Mouse (Mus musculus) lung, embryonic 14.5 days (tissue): ENCODE data around the gene Tmie. TPM values are rescaled to one million over a fixed set of nuclear protein-coding genes. Genes with fewer than 3 reads are reported as not detected.

Source experiments
- ATAC-seq: fragments of 200-750 bp; cut with Nextera tagmentation; 2 replicates; pipeline ENCODE4 v1.8.0; 2017; ENCODE audit warnings: mild to moderate bottlenecking, moderate TSS enrichment, moderate library complexity; ENCODE audit not compliant: insufficient read depth
- DNase-seq: peaks from one replicate; pipeline ENCODE4 v3.0.0-alpha.2; 2015
- H3K27ac ChIP-seq: fragments of 300-500 bp; sonication (generic); 2 replicates; pipeline ENCODE4 v1.5.1; 2014; ENCODE audit warnings: low read depth, mild to moderate bottlenecking, moderate library complexity
- H3K27me3 ChIP-seq: fragments of 300-500 bp; sonication (generic); 2 replicates; pipeline ENCODE4 v1.6.1; 2014; ENCODE audit warnings: low read length, control low read depth; ENCODE audit not compliant: insufficient read depth
- H3K36me3 ChIP-seq: fragments of 300-500 bp; sonication (generic); 2 replicates; pipeline ENCODE4 v1.6.1; 2014; ENCODE audit warnings: control low read depth; ENCODE audit not compliant: insufficient read depth
- H3K4me1 ChIP-seq: fragments of 300-500 bp; sonication (generic); 2 replicates; pipeline ENCODE4 v1.6.1; 2014; ENCODE audit warnings: antibody characterized with exemption, control low read depth; ENCODE audit not compliant: insufficient read depth
- H3K4me2 ChIP-seq: fragments of 300-500 bp; sonication (generic); 2 replicates; pipeline ENCODE4 v1.6.1; 2014; ENCODE audit warnings: mild to moderate bottlenecking
- H3K4me3 ChIP-seq: fragments of 300-500 bp; sonication (generic); 2 replicates; pipeline ENCODE4 v1.5.1; 2014; ENCODE audit warnings: low read depth, low read length
- H3K9ac ChIP-seq: fragments of 300-500 bp; sonication (generic); 2 replicates; pipeline ENCODE4 v1.6.1; 2014
- H3K9me3 ChIP-seq: fragments of 300-500 bp; sonication (generic); 2 replicates; pipeline ENCODE4 v1.6.1; 2016; ENCODE audit warnings: low read depth, low read length, control low read depth
- CTCF ChIP-seq: IDR thresholded peaks from 2 replicates; pipeline ENCODE4 v1.5.1; 2016; ENCODE audit warnings: antibody characterized with exemption, low read depth
- WGBS: fragments of 180-500 bp; shearing (Covaris S2); extraction: QIAGEN DNeasy Blood & Tissue Kit; methylation state at CpG from one replicate; pipeline ENCODE4 v1.1.7; 2014; 5-methylcytosine and 5-hydroxymethylcytosine counted together
- polyA plus RNA-seq: library from polyadenylated mRNA; unstranded; fragments of >200 nt; fragmentation: Nextera tagmentation; extraction: Ambion mirVana; gene quantifications from 2 replicates; pipeline ENCODE4 v1.2.1, GENCODE M21; 2014

Tmie gene
- 0.21 and 0.31 TPM in 2 replicates for polyA plus RNA-seq

DNA sequence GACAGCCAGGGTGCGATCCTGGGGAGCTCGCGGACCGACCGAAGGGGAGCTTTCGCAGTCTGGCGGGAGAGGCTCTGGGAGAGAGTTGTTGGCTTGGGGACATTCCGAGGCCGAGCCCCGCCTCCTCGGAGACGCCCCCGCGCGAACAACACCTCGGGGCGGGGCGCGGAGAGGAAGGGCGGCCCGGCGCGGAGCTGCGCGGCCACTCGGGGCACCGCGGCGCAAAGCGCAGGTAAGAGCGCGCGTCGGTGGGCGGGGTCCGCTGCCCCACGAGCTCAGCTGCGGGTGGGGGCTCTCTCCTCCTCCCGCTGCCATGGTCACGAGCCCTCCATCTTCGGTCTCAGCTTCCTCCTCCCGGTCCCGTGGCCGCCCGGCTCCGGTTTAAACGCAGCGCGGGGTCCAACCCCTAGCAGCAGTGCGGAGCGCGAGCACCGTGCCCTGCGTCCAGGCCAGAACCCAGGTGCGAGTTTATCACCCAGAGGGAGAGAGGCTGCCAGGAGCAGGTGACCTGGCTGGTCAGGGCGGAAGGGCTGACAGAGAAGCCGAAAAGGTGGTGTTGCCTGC, at the start of gene Tmie:
TSS of gene Tmie (minus strand) at position 116 of the 564 bp plus-strand sequence.
- Histone ChIP-seq H3K4me3 (peak within 1 kb of the TSS; percentile 54), H3K36me3 (no peaks in the 10 kb centered on the region), H3K27me3 (peaks cover 12% of the 10 kb centered on the region; the same call in 1 of the 2 replicates), H3K27ac (no peak within 1 kb of the TSS), H3K4me1 (no peaks in the 10 kb centered on the region), H3K9me3 (no peaks in the 10 kb centered on the region), H3K4me2 (peak within 1 kb of the TSS; percentile 87), H3K9ac (peak within 1 kb of the TSS; percentile 57)
- WGBS: 0% methylated on average over 57 of the region's 57 CpGs
- no peak for TF ChIP-seq CTCF
- ATAC-seq (peak; percentile 81), DNase-seq (peak; percentile 82)

GRCm38 (mm10) chr9:110922759-110923158, 42.8 kb upstream of the Tmie start:
- Histone ChIP-seq H3K27ac (no peak overlapping the region), H3K4me1 (no peaks in the 10 kb centered on the region), H3K4me3 (no peak overlapping the region), H3K36me3 (no peaks in the 10 kb centered on the region), H3K9ac (no peak overlapping the region), H3K27me3 (no peaks in the 10 kb centered on the region), H3K9me3 (no peaks in the 10 kb centered on the region), H3K4me2 (no peak overlapping the region)
- WGBS: 12% methylated on average over 7 of the region's 7 CpGs
- TF ChIP-seq CTCF: peak; percentile 89
- ATAC-seq: no peak
- DNase-seq: peak; percentile 87

DNA sequence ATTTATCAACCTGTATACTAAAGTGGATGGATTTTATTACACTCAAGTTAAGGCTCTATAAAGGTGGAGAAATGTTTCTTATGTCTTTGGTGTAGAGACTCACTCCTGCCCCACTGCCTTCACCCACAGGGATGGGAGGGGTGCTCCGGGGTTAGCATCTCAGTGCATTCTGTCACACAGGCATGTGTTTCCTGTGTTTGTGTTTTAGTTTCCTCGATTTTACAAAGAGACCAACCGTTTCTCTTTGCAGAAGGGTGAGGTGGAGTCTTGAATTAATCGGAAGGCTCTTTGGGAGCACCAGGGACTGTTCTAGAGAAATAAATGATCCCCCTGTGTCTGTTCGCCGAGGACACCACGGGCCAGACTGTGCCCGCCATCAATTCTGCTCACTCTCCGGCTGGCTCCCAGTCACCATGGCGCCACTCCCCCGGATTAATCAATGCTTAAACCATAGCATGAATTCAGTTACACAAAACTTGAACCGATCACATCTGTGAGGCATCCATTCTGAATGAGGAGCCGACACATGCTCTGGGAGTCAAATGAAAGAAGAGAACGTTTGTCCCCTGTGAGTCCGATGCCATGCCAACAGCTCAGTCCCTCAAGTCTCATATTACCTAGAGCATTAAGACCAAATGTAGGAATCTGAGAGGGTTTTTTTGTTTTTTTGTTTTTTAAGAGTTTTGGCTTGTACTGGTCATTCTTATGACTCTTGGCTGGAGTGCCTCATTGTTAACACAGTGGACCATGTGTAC, 40.9 kb upstream of the Tmie start:
- Histone ChIP-seq H3K9me3 (no peaks in the 10 kb centered on the region), H3K4me2 (no peak overlapping the region), H3K4me3 (no peak overlapping the region), H3K4me1 (no peaks in the 10 kb centered on the region), H3K9ac (no peak overlapping the region), H3K36me3 (no peaks in the 10 kb centered on the region), H3K27me3 (no peaks in the 10 kb centered on the region), H3K27ac (0 out of 2 replicates have a peak overlapping the region, but pooled peaks have one; percentile 18)
- WGBS: 55% methylated on average over 15 of the region's 15 CpGs
- DNase-seq (peak; percentile 42), ATAC-seq (no peak)
- no peak for TF ChIP-seq CTCF

GRCm38 (mm10) chr9:110916786-110917185, 36.9 kb upstream of the Tmie start, which contains the start of gene Fam240a:
Gene Fam240a (minus strand): TSS chr9:110916861.
- no peak within 1 kb of the TSS for H3K4me3 ChIP-seq
- no peak within 1 kb of the TSS for H3K9ac ChIP-seq
- WGBS: 83% methylated on average over 7 of the region's 7 CpGs
- no peak for DNase-seq
- ATAC-seq: no peak
- no peaks in the 10 kb centered on the region for H3K9me3 ChIP-seq
- no peaks in the 10 kb centered on the region for H3K36me3 ChIP-seq
- H3K27ac ChIP-seq: no peak within 1 kb of the TSS
- H3K27me3 ChIP-seq: no peaks in the 10 kb centered on the region
- H3K4me2 ChIP-seq: no peak within 1 kb of the TSS
- no peaks in the 10 kb centered on the region for H3K4me1 ChIP-seq
- no peak for TF ChIP-seq CTCF

GRCm38 (mm10) chr9:110915466-110915865, 35.6 kb upstream of the Tmie start:
- DNase-seq: no peak
- WGBS: 51% methylated on average over 8 of the region's 8 CpGs

DNA sequence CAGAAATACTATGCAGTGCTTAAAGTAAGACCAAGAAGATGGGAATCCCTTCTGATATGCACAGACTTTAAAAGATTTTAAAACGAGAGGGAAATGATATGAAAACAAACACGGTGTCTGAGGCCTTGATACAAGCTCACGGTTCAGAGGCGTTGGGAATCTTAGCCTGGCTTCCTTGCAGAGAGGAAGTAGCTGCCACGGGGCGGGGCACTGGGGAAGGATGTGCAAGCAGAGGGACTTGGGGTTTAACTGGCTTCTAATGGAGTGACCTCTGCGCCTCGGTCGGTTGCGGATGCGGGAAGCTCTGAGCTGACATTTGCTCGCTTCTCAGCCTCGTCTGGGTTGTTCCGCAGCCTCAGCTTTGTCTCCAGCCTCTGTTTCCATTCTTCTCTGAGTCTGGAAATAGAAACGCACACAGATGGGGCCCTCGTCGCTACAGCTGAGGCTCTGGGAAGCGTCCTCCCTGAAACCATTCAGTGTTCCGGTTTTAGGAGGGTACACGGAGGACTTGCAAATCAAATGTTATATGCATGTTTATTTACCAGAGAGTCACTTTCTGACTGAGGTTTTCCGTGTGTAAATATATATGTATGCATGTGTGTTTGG, 34.8 kb upstream of the Tmie start:
- Histone ChIP-seq H3K9me3 (no peaks in the 10 kb centered on the region), H3K36me3 (no peaks in the 10 kb centered on the region), H3K4me2 (no peak overlapping the region), H3K27me3 (no peaks in the 10 kb centered on the region), H3K4me3 (no peak overlapping the region), H3K9ac (no peak overlapping the region), H3K4me1 (no peaks in the 10 kb centered on the region), H3K27ac (no peak overlapping the region)
- TF ChIP-seq CTCF: no peak
- 43% methylated on average over 21 of the region's 21 CpGs for WGBS
- DNase-seq (no peak), ATAC-seq (no peak)

More at GRCm38 (mm10) chr9:110915466-110915865, 35.6 kb upstream of the Tmie start:
- Histone ChIP-seq H3K4me2 (no peak overlapping the region), H3K27ac (no peak overlapping the region), H3K4me3 (no peak overlapping the region), H3K9ac (no peak overlapping the region), H3K4me1 (no peaks in the 10 kb centered on the region), H3K9me3 (no peaks in the 10 kb centered on the region), H3K27me3 (no peaks in the 10 kb centered on the region), H3K36me3 (no peaks in the 10 kb centered on the region)
- TF ChIP-seq CTCF: no peak
- no peak for ATAC-seq

DNA sequence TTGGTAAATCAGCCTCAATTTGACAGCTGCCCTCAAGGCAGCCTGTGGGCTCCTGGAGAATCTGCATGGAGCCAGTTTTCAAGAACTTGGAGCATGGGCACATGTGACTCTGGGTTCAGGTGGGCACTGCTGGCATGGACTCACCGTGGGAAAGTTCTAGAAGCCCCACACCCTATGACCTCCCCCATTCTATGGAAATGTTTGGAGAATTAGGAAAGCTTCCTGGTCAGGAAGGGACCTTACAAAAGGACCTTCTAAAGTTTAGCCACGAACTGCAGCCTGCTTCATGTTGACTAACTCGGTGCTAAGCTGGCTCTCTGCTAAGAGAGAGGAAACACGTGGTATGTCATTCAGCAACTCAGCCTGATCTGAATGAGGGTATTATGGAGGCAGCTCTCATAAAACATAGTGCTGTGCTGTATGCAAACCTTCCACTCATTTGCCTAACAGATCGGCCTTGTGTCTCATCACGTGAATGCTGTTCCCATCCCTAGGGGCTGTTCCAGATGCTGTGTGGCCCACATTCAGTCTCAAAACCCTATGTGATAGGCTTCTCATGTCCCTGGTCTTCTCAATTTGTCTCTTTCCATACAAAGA, 29.6 kb upstream of the Tmie start:
- ATAC-seq (no peak), DNase-seq (no peak)
- Histone ChIP-seq H3K27me3 (no peaks in the 10 kb centered on the region), H3K9ac (no peak overlapping the region), H3K9me3 (no peaks in the 10 kb centered on the region), H3K4me1 (no peaks in the 10 kb centered on the region), H3K4me2 (no peak overlapping the region), H3K4me3 (no peak overlapping the region), H3K27ac (no peak overlapping the region), H3K36me3 (no peaks in the 10 kb centered on the region)
- 69% methylated on average over 6 of the region's 6 CpGs for WGBS
- no peak for TF ChIP-seq CTCF
